Mouse (Mus musculus): ENCODE data around the gene Numa1.
A peak's percentile ranks its signal among the peaks of the same experiment; 100 is the strongest.

Numa1 gene

GRCm38 (mm10) chr7:101955862-101956261 lies 22.0 kb downstream of the Numa1 start:
- DNase-seq (ENCODE audit: low read depth, low spot score): no peak
- Histone ChIP-seq H3K27me3 (ENCODE audit: control insufficient read depth, insufficient read depth, low read length, poor library complexity, severe bottlenecking) (no peaks in the 10 kb centered on the region), H3K36me3 (ENCODE audit: control insufficient read depth, insufficient read depth, low read length, poor library complexity, severe bottlenecking) (no peaks in the 10 kb centered on the region)

- Histone ChIP-seq H3K27me3 (ENCODE audit: control insufficient read depth, insufficient read depth, low read length, poor library complexity, severe bottlenecking) (no peaks in the 10 kb centered on the region), H3K36me3 (ENCODE audit: control insufficient read depth, insufficient read depth, low read length, poor library complexity, severe bottlenecking) (no peaks in the 10 kb centered on the region)
- DNase-seq (ENCODE audit: low read depth, low spot score): no peak
These were observed 22.6 kb downstream of the Numa1 start for GRCm38 (mm10) chr7:101956481-101956880.

GRCm38 (mm10) chr7:101956911-101957310 lies 23.0 kb downstream of the Numa1 start:
- no peak for DNase-seq (ENCODE audit: low read depth, low spot score)
- no peaks in the 10 kb centered on the region for H3K36me3 ChIP-seq (ENCODE audit: control insufficient read depth, insufficient read depth, low read length, poor library complexity, severe bottlenecking)
- no peaks in the 10 kb centered on the region for H3K27me3 ChIP-seq (ENCODE audit: control insufficient read depth, insufficient read depth, low read length, poor library complexity, severe bottlenecking)

GRCm38 (mm10) chr7:101962829-101963228 lies 28.9 kb downstream of the Numa1 start:
- Histone ChIP-seq H3K36me3 (ENCODE audit: control insufficient read depth, insufficient read depth, low read length, poor library complexity, severe bottlenecking) (no peaks in the 10 kb centered on the region), H3K27me3 (ENCODE audit: control insufficient read depth, insufficient read depth, low read length, poor library complexity, severe bottlenecking) (no peaks in the 10 kb centered on the region)
- no peak for DNase-seq (ENCODE audit: low read depth, low spot score)

GRCm38 (mm10) chr7:101963621-101964020 lies 29.7 kb downstream of the Numa1 start:
- Histone ChIP-seq H3K27me3 (ENCODE audit: control insufficient read depth, insufficient read depth, low read length, poor library complexity, severe bottlenecking) (no peaks in the 10 kb centered on the region), H3K36me3 (ENCODE audit: control insufficient read depth, insufficient read depth, low read length, poor library complexity, severe bottlenecking) (no peaks in the 10 kb centered on the region)
- DNase-seq (ENCODE audit: low read depth, low spot score): no peak

- H3K36me3 ChIP-seq (ENCODE audit: control insufficient read depth, insufficient read depth, low read length, poor library complexity, severe bottlenecking): no peaks in the 10 kb centered on the region
- DNase-seq (ENCODE audit: low read depth, low spot score): no peak
- no peaks in the 10 kb centered on the region for H3K27me3 ChIP-seq (ENCODE audit: control insufficient read depth, insufficient read depth, low read length, poor library complexity, severe bottlenecking)
These were observed 30.6 kb downstream of the Numa1 start for GRCm38 (mm10) chr7:101964551-101964950.

- Histone ChIP-seq H3K27me3 (ENCODE audit: control insufficient read depth, insufficient read depth, low read length, poor library complexity, severe bottlenecking) (no peaks in the 10 kb centered on the region), H3K36me3 (ENCODE audit: control insufficient read depth, insufficient read depth, low read length, poor library complexity, severe bottlenecking) (no peaks in the 10 kb centered on the region)
- DNase-seq (ENCODE audit: low read depth, low spot score): no peak
These were observed 31.7 kb downstream of the Numa1 start for GRCm38 (mm10) chr7:101965606-101966005.

GRCm38 (mm10) chr7:101967256-101967655 lies 33.3 kb downstream of the Numa1 start:
- H3K36me3 ChIP-seq (ENCODE audit: control insufficient read depth, insufficient read depth, low read length, poor library complexity, severe bottlenecking): no peaks in the 10 kb centered on the region
- no peaks in the 10 kb centered on the region for H3K27me3 ChIP-seq (ENCODE audit: control insufficient read depth, insufficient read depth, low read length, poor library complexity, severe bottlenecking)
- no peak for DNase-seq (ENCODE audit: low read depth, low spot score)

- no peak for DNase-seq (ENCODE audit: low read depth, low spot score)
- no peaks in the 10 kb centered on the region for H3K27me3 ChIP-seq (ENCODE audit: control insufficient read depth, insufficient read depth, low read length, poor library complexity, severe bottlenecking)
- no peaks in the 10 kb centered on the region for H3K36me3 ChIP-seq (ENCODE audit: control insufficient read depth, insufficient read depth, low read length, poor library complexity, severe bottlenecking)
These were observed 34.8 kb downstream of the Numa1 start for GRCm38 (mm10) chr7:101968751-101969150.

GRCm38 (mm10) chr7:101969694-101970428 lies 36.0 kb downstream of the Numa1 start:
- DNase-seq (ENCODE audit: low read depth, low spot score): peak; percentile 77
- H3K27me3 ChIP-seq (ENCODE audit: control insufficient read depth, insufficient read depth, low read length, poor library complexity, severe bottlenecking): no peaks in the 10 kb centered on the region
- H3K36me3 ChIP-seq (ENCODE audit: control insufficient read depth, insufficient read depth, low read length, poor library complexity, severe bottlenecking): no peaks in the 10 kb centered on the region

- Histone ChIP-seq H3K36me3 (ENCODE audit: control insufficient read depth, insufficient read depth, low read length, poor library complexity, severe bottlenecking) (no peaks in the 10 kb centered on the region), H3K27me3 (ENCODE audit: control insufficient read depth, insufficient read depth, low read length, poor library complexity, severe bottlenecking) (no peaks in the 10 kb centered on the region)
- DNase-seq (ENCODE audit: low read depth, low spot score): peak; percentile 88
These were observed 36.5 kb downstream of the Numa1 start for GRCm38 (mm10) chr7:101970429-101970775.

- Histone ChIP-seq H3K27me3 (ENCODE audit: control insufficient read depth, insufficient read depth, low read length, poor library complexity, severe bottlenecking) (no peaks in the 10 kb centered on the region), H3K36me3 (ENCODE audit: control insufficient read depth, insufficient read depth, low read length, poor library complexity, severe bottlenecking) (no peaks in the 10 kb centered on the region)
- DNase-seq (ENCODE audit: low read depth, low spot score): peak; percentile 70
These were observed 37.0 kb downstream of the Numa1 start for GRCm38 (mm10) chr7:101970821-101971461.

- no peak for DNase-seq (ENCODE audit: low read depth, low spot score)
- H3K27me3 ChIP-seq (ENCODE audit: control insufficient read depth, insufficient read depth, low read length, poor library complexity, severe bottlenecking): no peaks in the 10 kb centered on the region
- no peaks in the 10 kb centered on the region for H3K36me3 ChIP-seq (ENCODE audit: control insufficient read depth, insufficient read depth, low read length, poor library complexity, severe bottlenecking)
These were observed 37.8 kb downstream of the Numa1 start for GRCm38 (mm10) chr7:101971721-101972120.

GRCm38 (mm10) chr7:101973730-101974129 lies 39.8 kb downstream of the Numa1 start:
- no peaks in the 10 kb centered on the region for H3K27me3 ChIP-seq (ENCODE audit: control insufficient read depth, insufficient read depth, low read length, poor library complexity, severe bottlenecking)
- H3K36me3 ChIP-seq (ENCODE audit: control insufficient read depth, insufficient read depth, low read length, poor library complexity, severe bottlenecking): no peaks in the 10 kb centered on the region
- no peak for DNase-seq (ENCODE audit: low read depth, low spot score)

- no peak for DNase-seq (ENCODE audit: low read depth, low spot score)
- Histone ChIP-seq H3K36me3 (ENCODE audit: control insufficient read depth, insufficient read depth, low read length, poor library complexity, severe bottlenecking) (no peaks in the 10 kb centered on the region), H3K27me3 (ENCODE audit: control insufficient read depth, insufficient read depth, low read length, poor library complexity, severe bottlenecking) (no peaks in the 10 kb centered on the region)
These were observed 40.6 kb downstream of the Numa1 start for GRCm38 (mm10) chr7:101974505-101974904.
